Mouse (Mus musculus) CD4-positive, CD25-positive, alpha-beta regulatory T cell, adult 4 months (primary cell): ENCODE measurements around the gene Gnao1. TPM values are rescaled to one million over a fixed set of nuclear protein-coding genes. Genes with fewer than 3 reads are reported as not detected.

Experiments used
- ATAC-seq: one replicate; pipeline ENCODE4 v1.8.0; 2017
- polyA plus RNA-seq, 2 experiments: library from polyadenylated mRNA; unstranded; fragments of 100-300 nt; shearing (Covaris generic); gene quantifications; one replicate each; pipeline ENCODE4 v1.2.1; 2017

Gnao1 gene
- polyA plus RNA-seq, 2 experiments from 2014 or later = 0.43 TPM; not detected in 1

DNA sequence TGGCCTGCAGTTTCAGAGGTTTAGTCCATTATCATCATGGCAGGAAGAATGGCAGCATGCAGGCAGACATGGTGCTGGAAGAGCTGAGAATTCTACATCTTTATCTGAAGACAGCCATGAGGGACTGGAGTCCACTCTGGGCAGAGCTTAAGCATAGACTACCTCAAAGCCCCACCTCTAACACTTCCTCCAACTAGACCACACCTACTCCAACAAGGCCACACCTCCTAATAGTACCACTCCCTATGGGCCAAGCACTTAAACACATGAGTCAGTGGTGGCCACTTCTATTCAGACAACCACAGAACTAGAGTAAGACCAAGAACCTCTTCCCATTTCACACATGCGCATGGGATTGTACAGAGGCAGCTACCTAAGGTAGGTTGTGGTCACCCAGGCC is 136.6 kb downstream of the Gnao1 start:
- ATAC-seq = no peak

DNA sequence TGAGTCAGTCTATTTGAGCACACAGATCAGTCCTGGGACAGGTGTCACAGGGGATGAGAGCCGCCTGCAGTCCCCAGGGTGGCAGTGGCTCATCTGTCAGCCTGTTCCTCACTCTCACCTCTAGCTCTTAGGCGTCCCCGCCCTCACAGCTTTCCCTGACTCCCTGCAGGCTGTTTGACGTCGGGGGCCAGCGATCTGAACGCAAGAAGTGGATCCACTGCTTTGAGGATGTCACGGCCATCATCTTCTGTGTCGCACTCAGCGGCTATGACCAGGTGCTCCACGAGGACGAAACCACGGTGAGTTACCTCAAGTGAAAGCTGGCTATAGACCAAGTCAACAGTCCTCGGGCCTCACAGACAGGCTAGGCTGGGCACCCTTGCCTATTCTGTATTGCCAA is 140.4 kb downstream of the Gnao1 start:
- ATAC-seq = no peak

DNA sequence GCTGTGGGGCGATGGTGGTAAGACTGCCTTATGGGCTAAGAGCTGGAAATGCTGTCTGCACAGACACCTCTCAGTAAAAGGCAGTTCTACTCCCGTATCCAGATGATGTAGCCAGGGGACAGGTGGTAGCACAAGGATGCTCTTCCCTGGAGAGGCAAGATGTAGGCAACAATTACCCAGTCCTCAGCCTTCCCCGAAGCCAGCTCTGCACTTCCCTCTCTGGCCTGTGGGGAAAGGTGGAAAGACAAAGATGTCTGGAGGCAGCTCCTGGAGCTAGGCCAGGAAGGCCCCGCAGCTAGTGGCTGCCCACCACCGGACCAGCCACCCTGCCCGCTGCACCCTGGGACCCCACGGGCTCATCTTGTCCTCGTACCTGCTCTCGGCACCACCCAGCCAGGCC is 142.7 kb downstream of the Gnao1 start:
- no peak for ATAC-seq

DNA sequence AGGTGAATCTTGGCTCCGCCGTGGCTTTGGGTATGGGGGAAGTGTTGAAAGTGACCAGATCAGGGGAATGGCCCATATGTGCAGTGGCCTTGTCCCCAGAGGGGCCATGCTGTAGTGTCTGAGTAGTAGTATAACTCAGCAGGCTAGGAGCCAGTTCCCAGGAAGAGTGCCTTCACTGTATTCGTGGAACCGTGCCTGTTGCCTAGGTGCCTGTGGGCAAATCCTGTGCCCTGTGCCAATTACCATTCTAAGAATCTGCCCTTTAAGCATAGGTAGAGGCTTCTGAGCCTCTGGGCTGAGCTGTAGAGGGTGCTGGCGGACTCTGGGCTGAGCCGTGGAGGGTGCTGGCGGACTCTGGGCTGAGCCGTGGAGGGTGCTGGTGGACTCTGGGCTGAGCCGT is 148.6 kb downstream of the Gnao1 start:
- ATAC-seq = no peak

DNA sequence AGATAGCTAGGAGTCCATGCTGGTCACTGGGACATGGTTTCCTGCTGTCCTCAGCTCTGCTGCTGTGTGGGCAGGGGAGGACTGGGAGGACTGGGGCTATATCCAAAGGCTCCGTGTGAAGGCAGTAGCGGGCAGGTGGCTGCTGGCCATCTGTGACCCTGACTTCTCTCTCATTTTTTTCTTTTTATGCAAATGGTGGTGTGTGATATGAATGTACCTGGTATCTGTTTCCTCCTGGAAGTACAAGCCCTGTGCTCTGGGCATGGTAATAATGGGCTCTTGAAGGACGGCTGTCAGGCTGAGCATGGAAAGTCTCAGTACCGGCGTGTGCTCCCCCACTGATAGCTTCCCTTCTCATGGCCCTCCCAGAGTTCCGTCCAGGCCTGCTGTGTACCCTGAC is 151.1 kb downstream of the Gnao1 start:
- ATAC-seq = no peak

DNA sequence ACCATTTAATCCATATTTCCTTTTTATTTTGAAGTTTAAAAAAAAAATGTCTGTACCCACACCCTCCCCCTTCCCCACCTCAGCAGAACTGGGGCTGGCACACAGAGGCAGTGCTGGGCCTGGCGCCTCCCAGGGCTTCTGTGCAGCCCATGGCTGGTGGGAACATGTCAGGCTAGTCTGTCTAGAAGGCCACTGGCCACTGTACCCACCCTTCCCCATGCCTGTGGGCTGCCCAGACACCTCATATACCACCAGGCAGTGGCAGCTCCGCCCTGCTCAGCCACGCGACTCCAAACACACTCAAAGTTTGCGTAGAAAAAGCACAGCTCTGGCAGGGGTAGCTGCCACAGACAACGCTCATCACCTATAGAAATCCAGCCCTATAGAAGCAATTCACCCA is 158.5 kb downstream of the Gnao1 start:
- no peak for ATAC-seq

DNA sequence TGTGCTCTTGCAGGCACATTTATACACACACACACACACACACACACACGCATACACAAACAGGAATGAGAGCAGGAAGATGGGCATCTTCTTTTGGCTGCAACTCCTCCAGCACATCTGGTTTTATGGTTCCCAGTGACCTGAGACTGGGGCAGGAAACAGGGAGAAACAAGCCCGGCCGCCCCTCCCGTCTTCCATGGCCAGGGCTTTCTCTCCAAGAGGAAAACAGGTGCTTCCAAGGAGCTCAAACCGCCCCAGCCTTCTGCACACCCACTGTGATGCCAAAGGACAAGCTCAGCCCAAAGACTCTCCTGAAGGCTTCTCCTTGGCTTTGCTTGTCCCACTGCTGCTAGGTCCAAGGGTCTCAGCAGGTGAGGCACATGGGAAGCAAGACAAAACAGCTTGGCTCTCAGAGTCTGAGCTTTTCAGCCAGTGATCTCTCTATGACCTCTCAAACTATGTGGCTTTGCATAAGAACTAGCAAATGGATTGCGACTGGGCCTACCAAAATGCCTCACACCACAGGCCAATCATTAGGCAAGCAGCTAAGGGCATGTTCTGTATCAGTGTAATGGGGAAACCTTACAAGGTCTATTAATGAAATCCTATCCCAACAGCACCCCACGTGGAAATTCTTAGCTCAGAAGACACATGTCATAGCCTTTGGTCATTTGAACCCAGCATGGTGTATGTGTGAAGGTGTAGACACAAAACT is 160.0 kb downstream of the Gnao1 start:
- no peak for ATAC-seq

DNA sequence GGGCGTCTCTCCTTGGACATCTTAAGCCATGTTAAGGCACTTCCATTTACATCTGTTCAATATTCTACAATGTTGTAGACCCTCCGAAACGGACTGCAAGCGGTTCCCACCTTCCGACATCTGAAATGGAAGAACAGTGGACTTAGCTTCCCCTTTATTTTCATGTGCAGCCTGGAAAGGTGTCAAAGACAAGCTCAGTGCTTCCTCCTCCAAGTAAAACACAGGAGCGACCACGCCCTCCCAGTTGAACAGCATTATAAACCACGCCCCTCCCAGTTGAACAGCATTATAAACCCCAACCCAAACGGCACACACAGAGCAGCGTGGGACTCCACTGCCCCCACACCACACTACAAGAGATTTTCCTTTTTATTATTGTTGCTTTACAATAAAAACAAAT is 161.7 kb downstream of the Gnao1 start:
- ATAC-seq = no peak

DNA sequence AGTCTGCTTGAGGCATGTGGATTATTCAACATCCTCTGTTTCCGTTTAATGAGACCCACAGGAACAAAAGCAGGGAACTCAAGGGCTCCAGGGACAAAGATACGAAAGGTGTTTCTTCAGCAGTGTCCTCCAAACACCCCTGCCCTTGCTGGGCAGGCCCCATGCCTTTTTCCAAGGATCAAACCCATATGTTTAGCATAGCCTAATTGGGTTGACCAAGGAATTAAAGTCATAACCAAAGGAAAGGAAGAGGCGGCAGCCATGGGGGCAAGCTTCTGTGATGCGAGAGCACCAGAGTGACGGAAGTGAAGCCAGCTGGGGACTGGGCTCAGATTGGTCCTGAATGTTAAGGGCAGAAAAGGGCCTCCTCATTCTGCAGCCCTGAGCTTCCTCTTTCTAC is 162.4 kb downstream of the Gnao1 start:
- ATAC-seq = no peak

DNA sequence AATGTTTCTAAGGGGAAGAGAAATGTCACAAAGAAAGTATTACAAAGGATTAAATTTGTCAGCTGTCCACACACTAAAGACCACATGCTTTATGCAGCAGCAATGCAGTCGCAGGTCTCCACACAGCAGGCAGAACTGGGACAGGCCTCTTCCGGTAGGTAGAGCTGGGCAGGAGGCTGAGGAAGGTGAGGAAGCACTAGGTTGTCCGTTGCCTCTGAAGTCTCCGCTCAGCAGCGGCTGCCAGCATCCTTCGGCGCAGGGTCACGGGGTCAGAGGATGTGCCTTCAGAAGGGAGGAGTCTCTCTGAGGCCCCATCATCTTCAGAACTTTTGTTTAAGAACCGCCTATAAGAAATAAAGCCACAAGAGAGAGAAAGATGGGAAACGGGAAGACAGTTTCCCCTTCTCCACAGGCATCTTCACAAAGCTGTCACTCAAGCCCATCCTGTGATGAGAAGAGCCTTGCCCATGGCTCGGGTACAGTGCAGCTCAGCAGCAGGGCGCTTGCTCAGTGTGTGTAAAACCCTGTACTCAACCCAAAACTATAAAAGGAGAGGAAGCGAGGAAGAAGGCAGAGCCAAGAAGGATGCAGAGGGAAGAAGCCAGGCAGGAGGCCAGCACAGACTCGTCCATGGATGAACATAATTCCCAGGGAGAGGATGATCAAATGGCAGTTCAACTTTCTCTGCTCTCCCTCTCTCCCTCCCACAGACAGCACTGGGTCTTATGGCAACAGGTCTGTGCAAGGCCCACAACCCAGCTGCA is 163.4 kb downstream of the Gnao1 start:
- no peak for ATAC-seq

DNA sequence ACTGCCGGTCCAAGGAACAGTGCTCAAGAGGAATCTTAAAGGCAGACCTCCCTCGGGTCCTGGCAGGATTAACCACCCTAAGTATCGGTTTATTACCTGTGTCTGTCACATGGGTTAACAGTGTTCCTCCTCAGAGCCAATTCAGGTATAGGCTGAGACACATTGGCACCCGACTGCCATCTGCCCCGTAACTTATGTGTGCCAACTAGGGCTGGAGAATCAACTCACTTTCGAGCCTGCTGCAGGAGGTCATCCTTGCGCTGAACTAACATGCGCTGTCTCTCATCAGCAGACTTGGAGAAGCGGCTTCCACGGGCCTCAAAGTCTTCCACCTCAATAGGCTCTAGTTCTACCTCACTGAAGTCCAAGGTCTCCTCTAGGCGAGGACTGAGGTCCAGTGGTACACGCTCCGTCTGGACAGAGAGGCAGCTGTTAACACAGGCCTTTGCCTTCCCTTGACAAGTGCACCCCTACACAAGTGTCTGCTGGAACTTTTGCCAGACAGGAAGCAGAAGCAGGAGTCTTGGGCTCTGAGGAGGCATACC is 164.1 kb downstream of the Gnao1 start:
- ATAC-seq = no peak

DNA sequence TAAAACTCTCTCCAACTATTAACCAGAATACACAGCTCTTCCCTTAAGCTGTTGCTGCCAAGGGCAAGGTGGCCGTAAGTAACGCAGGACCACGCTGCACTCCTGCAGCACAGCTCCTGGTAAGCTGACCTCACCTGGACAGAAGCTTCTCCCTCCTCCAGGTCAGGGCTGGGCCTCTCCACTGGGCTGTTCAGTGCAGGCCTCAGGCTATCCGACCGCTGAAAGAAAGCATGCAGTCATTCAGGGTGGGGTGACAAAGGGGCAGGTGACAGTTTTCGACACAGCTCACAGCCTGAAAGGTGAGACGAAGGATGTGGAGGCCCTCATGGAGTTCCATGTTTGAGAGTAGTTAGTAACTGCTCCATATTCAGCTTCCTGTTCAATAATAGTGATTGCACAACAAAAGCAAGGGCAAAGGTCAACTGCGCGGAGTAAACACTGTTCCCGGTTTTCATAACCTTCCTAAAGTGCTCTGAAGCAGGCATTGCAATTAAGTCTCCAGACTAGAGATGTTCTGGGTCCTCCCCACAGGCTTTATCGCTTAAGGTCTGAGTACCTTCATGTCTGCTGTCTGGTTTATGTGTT is 164.9 kb downstream of the Gnao1 start:
- no peak for ATAC-seq

DNA sequence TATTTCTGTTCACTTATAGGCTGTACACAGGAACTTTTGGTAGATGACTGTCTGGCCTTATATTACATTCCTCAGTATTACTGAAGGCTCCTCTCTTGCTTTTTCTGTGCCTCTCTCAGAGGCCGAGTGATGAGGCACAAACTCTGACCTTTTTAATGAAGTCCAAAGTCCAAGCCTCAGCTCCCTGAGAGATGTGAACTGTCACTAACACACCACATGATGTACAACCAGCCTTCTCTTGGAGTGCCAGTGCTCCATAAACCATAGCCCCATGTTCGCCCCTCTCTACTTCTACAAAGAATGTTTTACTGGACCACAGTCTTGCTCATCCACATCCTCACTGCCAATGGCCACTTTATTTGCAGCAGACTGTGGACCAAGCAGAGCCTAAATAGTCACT is 165.6 kb downstream of the Gnao1 start:
- no peak for ATAC-seq

DNA sequence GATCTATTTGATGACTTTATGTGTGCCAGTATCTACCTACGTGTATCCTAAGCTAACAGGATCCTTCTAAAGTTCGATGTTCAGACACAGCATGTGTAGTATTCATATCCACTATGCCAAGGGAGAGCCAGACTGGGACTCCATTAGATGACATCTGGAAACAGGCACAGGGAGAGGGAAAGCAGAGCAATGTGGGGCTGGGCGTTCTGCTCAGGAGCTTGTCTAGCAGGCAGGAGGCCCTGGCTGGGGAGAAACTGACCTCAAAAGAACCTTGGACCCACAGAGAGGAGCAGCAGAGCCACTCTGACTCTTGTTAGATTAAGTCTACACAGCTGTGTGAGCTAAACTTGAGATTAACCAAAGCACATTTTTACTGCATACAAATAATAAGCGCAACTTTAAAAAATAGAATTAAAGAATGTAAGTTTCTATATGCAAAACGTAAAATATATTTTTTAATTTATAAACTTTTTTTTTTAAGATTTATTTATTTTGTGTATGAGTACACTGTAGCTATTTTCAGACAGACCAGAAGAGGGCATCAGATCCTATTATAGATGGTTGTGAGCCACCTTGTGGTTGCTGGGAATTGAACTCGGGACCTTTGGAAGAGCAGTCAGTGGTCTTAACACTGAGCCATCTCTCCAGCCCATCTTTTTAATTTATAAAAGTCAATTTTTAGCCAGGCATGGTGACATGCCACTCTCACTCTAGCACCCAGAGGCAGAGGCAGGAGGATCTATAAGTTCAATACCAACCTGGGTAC is 166.9 kb downstream of the Gnao1 start:
- no peak for ATAC-seq

DNA sequence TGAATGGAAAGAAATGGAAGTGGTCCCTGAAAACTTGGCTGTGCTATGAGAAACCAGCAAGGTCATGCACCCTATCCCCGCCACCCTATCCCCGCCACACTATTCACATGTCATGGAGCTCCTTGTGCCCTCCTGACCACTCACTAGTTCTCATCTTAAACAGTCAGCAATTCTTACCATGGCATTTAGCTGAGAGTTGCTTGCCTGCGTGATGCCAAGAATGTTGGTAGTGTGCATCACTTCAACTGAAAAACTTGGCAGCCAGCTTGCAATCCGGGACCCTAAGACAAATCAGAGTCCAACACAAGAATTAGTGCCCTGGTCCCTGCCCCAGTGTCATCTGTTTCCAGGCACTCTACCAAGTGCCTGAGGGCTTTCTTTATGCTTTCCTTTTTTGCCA is 170.4 kb downstream of the Gnao1 start:
- no peak for ATAC-seq

DNA sequence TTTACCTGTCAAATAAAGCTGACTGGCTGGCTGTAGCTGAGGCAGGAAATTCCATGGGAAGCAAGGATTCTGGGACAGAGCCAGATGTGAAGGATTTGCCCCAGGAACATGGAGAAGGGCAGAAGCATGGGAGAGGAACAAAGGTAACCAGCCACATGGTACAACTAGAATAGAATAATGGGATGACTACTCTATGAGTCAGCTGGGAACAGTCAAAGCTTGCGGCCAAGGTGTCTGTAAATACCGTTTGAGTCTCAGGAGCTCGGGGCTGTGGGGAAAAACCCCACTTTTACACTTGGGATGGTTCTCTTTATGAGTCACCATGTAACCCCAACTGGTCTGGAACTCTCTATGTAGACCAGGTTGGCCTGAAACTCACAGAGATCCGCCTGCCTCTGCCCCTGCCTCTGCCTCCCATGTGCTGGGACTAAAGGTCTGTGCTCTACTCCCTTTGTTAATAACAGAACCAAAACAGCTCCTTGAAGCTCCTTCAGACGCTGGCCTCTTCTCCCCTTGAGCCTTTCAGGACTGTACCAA is 172.0 kb downstream of the Gnao1 start:
- ATAC-seq = no peak

DNA sequence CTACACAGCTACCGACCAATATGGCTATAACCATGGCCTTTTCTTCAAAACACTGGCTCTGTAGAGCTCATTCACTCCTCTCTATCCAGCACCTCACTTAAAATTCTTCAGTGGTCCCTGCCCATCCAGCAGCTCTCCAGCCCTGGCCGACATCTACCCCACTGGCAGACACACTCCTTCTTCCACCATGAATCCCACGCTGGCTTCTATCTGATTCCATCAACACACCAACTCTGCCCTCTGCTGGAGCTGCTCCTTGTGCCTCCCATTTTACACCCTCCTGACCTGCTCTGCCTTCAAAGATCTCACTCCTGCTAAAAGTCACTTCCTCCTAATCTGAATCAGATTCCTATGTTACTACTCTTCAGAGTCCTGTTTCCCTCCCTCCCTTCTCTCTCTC is 174.1 kb downstream of the Gnao1 start:
- ATAC-seq = no peak

DNA sequence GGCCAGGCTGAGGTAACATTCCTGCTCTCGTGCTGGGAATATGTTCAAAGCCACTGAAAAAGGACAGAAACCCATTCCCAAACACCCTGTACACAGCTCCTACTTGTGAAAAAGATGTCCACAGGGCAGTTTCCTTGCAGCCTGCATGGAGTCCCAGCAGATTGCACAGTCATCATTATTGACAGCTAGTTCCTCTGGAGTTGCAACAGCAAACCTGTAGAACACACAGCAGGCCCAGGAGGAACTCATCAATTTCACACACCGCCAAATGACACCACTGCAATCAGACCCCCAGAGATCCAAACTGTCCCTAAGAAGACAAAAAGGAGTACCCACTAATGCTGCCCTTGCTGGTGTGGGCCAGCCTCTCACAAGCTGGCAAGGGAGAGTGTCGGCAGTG is 175.0 kb downstream of the Gnao1 start:
- no peak for ATAC-seq

DNA sequence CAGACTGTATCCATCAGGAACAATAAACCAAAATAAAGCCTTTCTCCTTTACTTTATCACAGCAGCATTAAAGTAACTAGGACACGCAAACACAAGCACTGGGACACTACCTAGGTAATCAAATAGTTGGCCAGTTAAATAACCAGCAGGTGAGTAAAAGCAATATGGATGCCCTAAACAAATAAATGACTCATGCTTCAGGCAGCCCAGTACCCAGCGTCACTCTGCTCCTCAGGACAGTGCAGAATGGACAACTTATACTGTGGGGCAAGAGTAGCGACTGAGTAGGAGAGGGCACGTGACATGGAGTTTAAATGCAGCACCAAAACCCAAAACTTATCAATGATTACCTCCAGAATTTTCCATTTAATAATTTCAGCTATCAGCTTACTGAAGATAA is 180.0 kb downstream of the Gnao1 start:
- ATAC-seq = no peak

DNA sequence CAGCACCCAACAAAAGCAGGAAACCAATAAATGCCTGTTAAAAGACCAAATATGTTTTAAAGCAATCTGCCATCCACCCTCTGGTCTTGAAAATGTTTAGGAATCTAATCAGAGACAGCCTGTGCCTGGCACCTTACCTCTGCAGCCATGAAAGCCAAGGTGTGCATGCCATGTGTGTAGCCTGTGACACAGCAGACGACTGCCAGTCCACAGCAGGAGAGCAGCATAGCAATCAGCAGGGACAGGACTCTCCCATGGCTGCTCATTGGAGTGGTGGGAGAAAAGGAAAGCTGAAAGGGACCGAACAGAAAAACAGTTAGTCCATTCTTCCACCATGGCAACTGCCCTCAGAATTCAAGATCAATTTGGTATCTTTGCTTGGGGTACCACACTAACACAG is 189.2 kb downstream of the Gnao1 start:
- no peak for ATAC-seq

DNA sequence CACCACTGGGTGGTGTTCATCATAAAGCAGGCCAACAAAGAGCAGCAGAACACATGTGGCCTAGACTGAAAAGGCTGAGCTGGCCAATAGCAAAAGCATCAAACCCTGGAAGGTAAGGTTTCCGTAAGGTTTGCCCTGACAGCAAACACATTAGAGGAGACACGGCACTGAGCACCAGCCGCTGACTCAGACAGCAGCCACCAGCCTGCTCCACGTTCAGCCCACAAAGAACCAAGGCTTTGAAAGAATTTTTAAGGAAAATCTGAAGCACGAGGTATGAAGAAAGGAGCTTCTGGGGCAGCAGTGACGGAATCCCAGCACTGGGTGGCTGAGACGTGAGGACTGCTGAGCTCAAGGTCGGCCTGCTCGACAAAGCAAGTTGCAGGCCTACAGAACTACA is 194.4 kb downstream of the Gnao1 start:
- ATAC-seq = no peak

DNA sequence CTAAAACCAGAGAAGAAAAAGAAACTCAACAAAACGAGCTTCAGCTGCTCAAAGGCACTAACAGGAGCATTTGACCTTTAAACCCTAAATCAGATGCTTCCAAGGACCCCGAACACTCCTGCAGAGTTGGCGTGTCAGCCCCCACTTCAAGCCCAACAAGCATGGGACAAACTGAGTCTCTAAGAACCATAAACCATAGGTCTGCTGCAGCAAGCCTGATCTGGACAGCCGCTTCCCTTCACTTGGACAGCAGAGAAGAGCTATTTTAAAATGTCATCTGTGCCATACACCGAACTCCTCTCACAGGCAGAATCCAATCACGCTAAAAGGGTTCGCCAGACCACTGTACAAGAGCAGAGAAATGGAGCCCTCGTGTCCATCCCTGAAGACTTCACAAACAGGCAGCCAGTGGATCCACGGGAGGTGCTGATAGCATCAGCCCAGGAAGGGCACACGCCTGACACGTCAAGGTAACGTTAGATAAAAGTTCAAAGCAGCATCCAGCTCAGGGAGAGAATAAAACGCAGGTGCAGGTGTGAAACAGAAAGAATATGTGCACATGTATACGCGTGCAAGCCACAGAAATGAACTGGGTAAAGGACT is 199.6 kb downstream of the Gnao1 start:
- ATAC-seq = no peak
